Mouse (Mus musculus) heart, postnatal 0 days (tissue): Measurements from ENCODE around the gene Tll2.

Source experiments
- CTCF ChIP-seq: IDR thresholded peaks from 2 replicates; pipeline ENCODE4 v1.5.1; 2016; ENCODE audit warnings: antibody characterized with exemption, control low read depth, low read depth
- EP300 ChIP-seq: IDR thresholded peaks from 2 replicates; pipeline ENCODE4 v1.6.1; 2016; ENCODE audit warnings: antibody characterized with exemption, low read depth

DNA sequence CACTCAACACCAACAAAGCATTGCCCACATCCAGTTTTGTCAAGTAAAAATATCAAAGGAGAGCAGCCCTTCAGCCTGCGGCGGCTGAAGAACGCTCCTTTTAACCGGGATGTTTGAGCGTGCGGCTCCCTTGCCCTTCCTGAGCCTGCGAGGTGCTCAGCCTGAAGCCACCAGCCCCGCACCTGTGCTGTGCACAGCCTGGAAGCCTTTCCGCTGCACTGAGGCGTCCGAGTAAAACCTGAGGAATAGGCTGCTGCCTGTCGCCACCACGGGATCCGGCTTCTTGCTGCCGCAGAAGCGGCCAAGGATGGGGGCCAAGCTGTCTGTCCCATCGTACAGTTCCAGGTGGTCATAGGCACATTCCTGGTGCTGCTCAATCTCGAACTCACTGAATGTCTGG lies 118.1 kb downstream of the Tll2 start:
- TF ChIP-seq CTCF (no peak), EP300 (no peak)
